Mouse (Mus musculus): ENCODE results near the gene Clip4. TPM values are rescaled to one million over a fixed set of nuclear protein-coding genes. Genes with fewer than 3 reads are reported as not detected.

The Clip4 gene
- total RNA-seq, 2 experiments from 2014 or later: 44.7 to 58.8 TPM

- intact Hi-C loops (cut with DNase I; ENCODE audit: low total_unique reads): no loop called here
- no peak for DNase-seq
Measured at GRCm38 (mm10) chr17:71867892-71868291, 99.6 kb downstream of the Clip4 start.

GRCm38 (mm10) chr17:71868828-71869227 lies 100.6 kb downstream of the Clip4 start:
- DNase-seq: no peak
- intact Hi-C loops (cut with DNase I; ENCODE audit: low total_unique reads): no loop called here

- intact Hi-C loops (cut with DNase I; ENCODE audit: low total_unique reads): loop anchor here (5.0 kb wide), 1 partner anchor 207 kb away; no protein-coding TSS in a partner anchor
- no peak for DNase-seq
Measured at GRCm38 (mm10) chr17:71869372-71870231, 101.3 kb downstream of the Clip4 start.

GRCm38 (mm10) chr17:71870232-71870621 lies 102.0 kb downstream of the Clip4 start:
- no peak for DNase-seq
- intact Hi-C loops (cut with DNase I; ENCODE audit: low total_unique reads): loop anchor here (5.0 kb wide), 1 partner anchor 208 kb away; no protein-coding TSS in a partner anchor

GRCm38 (mm10) chr17:71870641-71871040 lies 102.4 kb downstream of the Clip4 start:
- intact Hi-C loops (cut with DNase I; ENCODE audit: low total_unique reads): loop anchor here (5.0 kb wide), 1 partner anchor 208 kb away; no protein-coding TSS in a partner anchor
- DNase-seq: no peak

- DNase-seq: no peak
- intact Hi-C loops (cut with DNase I; ENCODE audit: low total_unique reads): loop anchor here (5.0 kb wide), 1 partner anchor 210 kb away; no protein-coding TSS in a partner anchor
Measured at GRCm38 (mm10) chr17:71871981-71872380, 103.7 kb downstream of the Clip4 start.

- intact Hi-C loops (cut with DNase I; ENCODE audit: low total_unique reads): loop anchor here (5.0 kb wide), 1 partner anchor 211 kb away; no protein-coding TSS in a partner anchor
- no peak for DNase-seq
Measured at GRCm38 (mm10) chr17:71872976-71873375, 104.7 kb downstream of the Clip4 start.

- intact Hi-C loops (cut with DNase I; ENCODE audit: low total_unique reads): loop anchor here (5.0 kb wide), 1 partner anchor 212 kb away; no protein-coding TSS in a partner anchor
- DNase-seq: peak; percentile 41
Measured at GRCm38 (mm10) chr17:71874077-71874476, 105.8 kb downstream of the Clip4 start.

GRCm38 (mm10) chr17:71874795-71875194 lies 106.5 kb downstream of the Clip4 start:
- no peak for DNase-seq
- intact Hi-C loops (cut with DNase I; ENCODE audit: low total_unique reads): loop anchor here (5.0 kb wide), 1 partner anchor 212 kb away; no protein-coding TSS in a partner anchor

GRCm38 (mm10) chr17:71875492-71875891 lies 107.2 kb downstream of the Clip4 start:
- no peak for DNase-seq
- intact Hi-C loops (cut with DNase I; ENCODE audit: low total_unique reads): no loop called here

- no peak for DNase-seq
- intact Hi-C loops (cut with DNase I; ENCODE audit: low total_unique reads): no loop called here
Measured at GRCm38 (mm10) chr17:71881369-71881768, 113.1 kb downstream of the Clip4 start.

GRCm38 (mm10) chr17:71909107-71909506 lies 140.8 kb downstream of the Clip4 start:
- peak; percentile 19 for DNase-seq
- intact Hi-C loops (cut with DNase I; ENCODE audit: low total_unique reads): no loop called here

GRCm38 (mm10) chr17:71913188-71913587 lies 144.9 kb downstream of the Clip4 start:
- DNase-seq: no peak
- intact Hi-C loops (cut with DNase I; ENCODE audit: low total_unique reads): no loop called here

Other genes starting within 250 kb of the Clip4 start
- 1 to 10 TPM; 2.2 to 2.3 TPM for gene Ndc80, start 241.6 kb upstream of the Clip4 start, total RNA-seq (2021)
- under 1 TPM; 0.22 to 0.25 TPM for gene Spdya, start 216.4 kb upstream of the Clip4 start, total RNA-seq (2021)
- gene Wdr43, start 152.6 kb upstream of the Clip4 start, total RNA-seq (2021): 10 to 100 TPM; 24.7 to 26.3 TPM
- gene Togaram2, start 95.2 kb upstream of the Clip4 start, total RNA-seq (2021): 1 to 10 TPM in 1 of 2 experiments, under 1 TPM in 1; 0.82 to 1.1 TPM
- gene Pcare, start 15.6 kb upstream of the Clip4 start, total RNA-seq (2021): not detected

Data from gastrocnemius, postnatal 14 days (tissue).